Mouse (Mus musculus): ENCODE data around the gene Pnliprp1.

GRCm38 (mm10) chr19:58695314-58695713 is 33.4 kb upstream of the Pnliprp1 start:
- TF ChIP-seq CTCF (IDR thresholded peaks at IDR 0.05; ENCODE audit: extremely low read depth, insufficient read length, insufficient replicate concordance, low read depth, low read length) (no peak), POLR2A (IDR thresholded peaks at IDR 0.05; ENCODE audit: low read depth, low read length) (no peak)
